Mouse (Mus musculus) v-Abl transformed pro-B cells (cell line): ENCODE data around the gene Nyap1.

Source experiments
- in situ Hi-C, 2 experiments: fragments of 400-800 bp; cut with MboI; formaldehyde crosslinking; loops; one replicate each; pipeline ENCODE4 v1.15.1; 2025; ENCODE audit not compliant: unreplicated experiment in 2 of 2

Gene Nyap1

DNA sequence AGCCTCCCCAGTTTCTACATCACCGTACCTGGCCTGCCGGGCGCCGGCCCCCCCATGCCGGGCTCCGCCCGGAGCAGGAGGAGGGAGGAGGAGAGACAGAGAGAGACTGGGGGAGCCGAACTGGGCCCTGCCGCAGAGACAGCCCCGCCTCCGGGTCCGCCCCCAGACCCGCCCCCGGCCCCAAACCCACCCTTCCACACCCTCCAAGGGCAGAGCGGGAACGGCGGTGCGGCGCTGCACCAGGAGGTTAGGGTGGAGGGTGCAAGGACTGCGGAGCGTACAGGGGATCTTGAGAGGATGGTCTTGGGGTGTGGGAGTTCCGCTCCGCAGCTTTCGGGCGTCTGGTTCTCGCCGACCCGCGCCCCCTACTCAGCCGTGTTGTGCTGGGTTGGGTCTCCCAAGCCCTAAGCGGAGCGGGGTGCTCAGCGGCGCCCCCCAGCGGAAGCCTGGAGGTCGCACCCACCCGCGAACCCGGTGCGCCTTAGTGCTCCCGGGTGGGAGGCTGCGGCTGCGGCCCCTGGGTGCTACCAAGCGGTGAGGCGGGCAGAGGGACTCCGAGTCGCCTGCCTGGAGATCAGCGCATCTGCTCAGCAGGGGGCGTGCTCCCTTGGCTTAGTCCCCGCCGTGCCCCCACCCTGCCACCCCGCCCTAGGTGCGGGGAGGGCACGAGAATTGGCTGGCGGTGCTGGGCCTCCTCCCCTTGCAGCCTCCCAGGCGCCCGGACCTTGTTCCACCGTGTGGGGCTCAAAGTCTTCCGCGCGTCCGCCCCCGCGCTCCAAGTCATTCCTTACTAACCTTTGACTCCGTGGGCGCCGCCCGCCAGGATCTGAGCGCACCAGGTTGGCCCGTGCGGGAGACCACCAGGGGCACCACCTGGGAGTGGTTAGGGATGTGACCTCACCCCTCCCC is at the start of gene Nyap1:
Gene Nyap1 (minus strand): TSS at position 585 of the 909 bp plus-strand sequence.
- in situ Hi-C loops = no loop called here

DNA sequence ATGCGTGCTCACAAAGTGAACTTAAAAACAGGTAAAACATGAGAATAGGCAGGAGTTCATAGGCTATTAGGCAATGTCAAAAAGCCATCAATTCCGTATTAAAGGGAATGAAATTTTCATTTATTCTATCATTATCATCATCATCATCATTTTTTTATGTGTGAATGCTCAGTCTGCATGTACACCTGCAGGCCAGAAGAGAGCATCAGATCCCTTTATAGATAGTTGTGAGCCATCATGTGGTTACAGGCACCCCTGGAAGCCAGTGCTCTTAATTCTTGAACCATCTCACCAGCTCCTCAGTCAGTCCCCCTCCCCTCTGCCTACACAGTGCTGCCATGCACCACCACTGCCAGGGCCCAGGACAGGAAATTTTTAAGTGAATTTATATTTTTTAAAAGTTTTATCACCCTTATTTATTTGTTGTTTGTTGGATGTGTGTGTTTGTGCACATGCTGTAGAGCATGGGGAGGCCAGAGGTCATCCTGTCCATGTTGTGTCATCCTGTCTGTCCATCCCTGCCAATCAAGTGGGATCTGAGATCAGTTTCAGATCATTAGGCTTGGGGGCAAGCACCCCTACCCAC is 47.6 kb upstream of the Nyap1 start:
- in situ Hi-C loops = loop anchor here (10.0 kb wide), 2 partner anchors 376 to 474 kb away; partner anchors contain the start of genes Cops6 (in 1 of the 2) and Trip6 (in 1 of the 2)

GRCm38 (mm10) chr5:137788171-137788570 is 46.8 kb upstream of the Nyap1 start:
- in situ Hi-C loops = loop anchor here (10.0 kb wide), 2 partner anchors 377 to 473 kb away; partner anchors contain the start of genes Cops6 (in 1 of the 2) and Trip6 (in 1 of the 2)

GRCm38 (mm10) chr5:137787151-137787928 is 45.9 kb upstream of the Nyap1 start, which contains the start of the genes Mepce and Zcwpw1:
Gene Mepce (minus strand): TSS chr5:137787655.
Gene Zcwpw1 (plus strand): TSS chr5:137787798.
- in situ Hi-C loops = loop anchor here (10.0 kb wide), 2 partner anchors 377 to 473 kb away; partner anchors contain the start of genes Cops6 (in 1 of the 2) and Trip6 (in 1 of the 2)

GRCm38 (mm10) chr5:137786109-137786942 is 44.9 kb upstream of the Nyap1 start:
- in situ Hi-C loops = loop anchor here (10.0 kb wide), 2 partner anchors 378 to 472 kb away; partner anchors contain the start of genes Cops6 (in 1 of the 2) and Trip6 (in 1 of the 2)

GRCm38 (mm10) chr5:137785164-137786031 is 44.0 kb upstream of the Nyap1 start:
- in situ Hi-C loops = loop anchor here (10.0 kb wide), 2 partner anchors 379 to 471 kb away; partner anchors contain the start of genes Cops6 (in 1 of the 2) and Trip6 (in 1 of the 2)

- in situ Hi-C loops = loop anchor here (10.0 kb wide), 2 partner anchors 380 to 470 kb away; partner anchors contain the start of genes Cops6 (in 1 of the 2) and Trip6 (in 1 of the 2)
Observed at GRCm38 (mm10) chr5:137784546-137784945, 43.1 kb upstream of the Nyap1 start.

DNA sequence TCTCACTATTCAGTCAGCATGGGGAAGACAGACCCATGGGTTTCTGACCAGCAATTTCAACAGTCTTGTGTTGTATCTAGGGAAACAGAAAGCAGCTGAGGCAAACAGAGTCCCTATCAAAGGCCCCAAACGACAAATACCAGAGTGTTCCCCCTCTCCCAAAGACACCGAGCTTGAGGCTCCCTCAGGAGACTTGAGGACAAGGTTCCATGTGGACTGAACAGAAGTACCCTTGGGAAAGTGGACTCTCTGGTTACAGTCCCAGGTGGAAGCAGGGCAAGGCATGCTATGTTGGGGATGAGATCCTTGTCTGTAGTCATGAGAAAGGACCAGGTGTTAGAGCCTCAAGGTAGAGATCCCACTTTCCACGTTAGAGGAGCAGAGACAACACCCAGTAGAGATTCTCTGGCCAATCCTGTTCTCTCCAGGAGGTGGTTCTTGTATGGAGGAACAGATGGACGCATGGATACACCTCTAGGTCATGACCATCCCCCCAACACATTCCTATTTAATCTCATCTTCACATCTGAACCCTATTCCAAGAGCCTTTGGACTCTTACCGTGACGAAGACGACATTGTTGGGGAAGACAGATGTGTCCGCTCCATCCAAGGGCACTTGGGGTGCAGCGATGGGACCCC is 42.6 kb upstream of the Nyap1 start:
- in situ Hi-C loops = loop anchor here (10.0 kb wide), 2 partner anchors 381 to 469 kb away; partner anchors contain the start of genes Cops6 (in 1 of the 2) and Trip6 (in 1 of the 2)

DNA sequence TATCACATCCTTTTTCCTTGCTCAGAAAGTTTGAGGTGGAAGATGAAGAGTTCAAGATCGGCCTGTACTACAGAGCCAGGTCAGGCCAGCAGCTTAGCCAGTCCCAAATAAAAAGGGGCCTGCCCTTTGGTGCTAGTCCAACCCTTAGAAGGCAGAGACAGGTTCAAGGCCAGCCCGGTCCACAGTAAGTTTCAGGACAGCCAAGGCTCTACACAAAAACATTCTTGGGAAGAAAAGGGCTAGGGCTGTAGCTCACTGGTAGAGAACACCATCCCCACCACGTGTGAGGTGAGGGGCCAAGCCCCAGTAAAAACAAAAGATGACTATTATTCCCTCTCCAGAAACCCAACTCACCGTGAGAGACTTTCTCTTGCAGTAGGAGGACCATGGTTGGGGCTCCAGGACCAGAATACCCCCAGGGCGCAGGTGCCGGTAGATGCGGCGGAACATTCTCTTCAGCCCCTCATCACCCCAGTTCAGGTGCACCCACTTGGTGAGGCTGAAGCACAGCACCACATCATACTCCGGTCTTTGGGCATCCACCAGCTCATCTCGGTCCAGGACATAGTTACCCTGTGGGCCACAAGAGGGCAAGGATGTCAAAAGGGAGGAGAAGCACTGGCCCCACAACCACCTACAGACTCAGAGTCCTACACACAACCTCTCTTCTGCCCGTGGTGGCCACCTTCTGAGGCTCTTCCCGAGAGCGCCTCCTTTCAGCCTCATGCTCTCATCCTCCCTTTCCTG is 41.5 kb upstream of the Nyap1 start:
- in situ Hi-C loops = loop anchor here (10.0 kb wide), 2 partner anchors 382 to 468 kb away; partner anchors contain the start of genes Cops6 (in 1 of the 2) and Trip6 (in 1 of the 2)

GRCm38 (mm10) chr5:137781661-137782060 is 40.3 kb upstream of the Nyap1 start:
- in situ Hi-C loops = loop anchor here (10.0 kb wide), 2 partner anchors 383 to 467 kb away; partner anchors contain the start of genes Cops6 (in 1 of the 2) and Trip6 (in 1 of the 2)

DNA sequence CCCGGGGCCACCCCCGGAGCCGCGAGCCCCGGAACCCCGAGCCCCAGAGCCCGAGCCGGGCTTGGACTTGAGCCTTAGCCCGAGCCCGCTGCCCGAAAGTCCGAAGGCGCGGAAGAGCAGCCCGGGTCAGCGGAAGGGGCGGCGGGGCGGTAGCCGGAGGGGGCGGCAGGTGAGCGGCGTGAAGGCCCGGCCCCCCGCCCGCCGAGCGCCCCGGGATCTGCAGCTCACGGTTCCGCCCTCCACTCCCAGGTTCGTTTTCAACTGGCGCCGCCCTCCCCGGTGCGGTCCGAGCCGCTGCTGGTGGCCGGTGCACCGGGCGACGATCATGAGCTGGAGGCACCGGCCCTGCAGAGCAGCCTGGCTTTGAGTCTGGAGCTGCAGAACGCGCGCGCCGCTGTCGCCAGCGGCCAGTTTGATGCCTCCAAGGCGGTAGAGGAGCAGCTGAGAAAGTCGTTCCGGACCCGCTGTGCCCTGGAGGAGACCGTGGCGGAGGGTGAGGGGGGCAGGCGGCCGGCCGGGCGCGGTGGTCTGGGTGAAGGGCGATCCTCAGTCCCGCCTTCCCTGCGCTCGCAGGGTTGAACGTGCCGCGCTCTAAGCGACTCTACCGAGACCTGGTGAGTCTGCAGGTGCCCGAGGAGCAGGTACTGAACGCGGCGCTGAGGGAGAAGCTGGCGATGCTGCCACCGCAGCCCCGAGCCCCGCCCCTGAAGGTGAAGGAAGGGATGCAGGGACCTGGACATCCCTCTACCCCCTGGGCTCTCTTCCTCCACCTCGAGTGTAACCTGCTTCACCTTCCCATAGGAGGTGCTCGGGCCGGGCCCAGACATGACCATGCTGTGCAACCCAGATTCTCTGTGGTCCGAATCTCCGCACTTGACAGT is 37.9 kb upstream of the Nyap1 start:
- in situ Hi-C loops = loop anchor here in 1 of 2 experiments (10.0 kb wide), 1 partner anchor 664 kb away; the partner anchor contains the start of gene Trim56

DNA sequence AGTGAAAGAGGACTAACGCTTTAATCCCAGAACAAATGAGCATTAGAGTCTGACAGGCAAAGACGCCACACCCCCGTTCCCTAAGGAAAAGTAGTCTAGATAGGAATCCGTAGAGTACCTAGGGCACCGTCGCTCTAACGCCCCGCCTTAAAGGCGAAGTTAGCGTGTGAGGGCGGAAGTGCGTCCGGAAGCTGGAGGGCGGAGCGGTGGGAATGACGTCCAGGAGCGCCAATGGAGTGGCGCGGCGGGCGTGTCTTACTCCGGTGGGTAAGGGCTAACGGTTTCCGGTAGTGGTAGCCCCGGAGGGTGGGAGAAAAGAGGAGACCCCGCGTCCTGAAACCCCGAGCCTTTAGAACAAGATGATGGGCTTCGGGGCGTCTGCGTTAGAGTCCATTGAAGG is 37.2 kb upstream of the Nyap1 start, which contains the start of gene Ppp1r35:
Gene Ppp1r35 (plus strand): TSS at position 215 of the 400 bp plus-strand sequence.
- in situ Hi-C loops = loop anchor here in 1 of 2 experiments (10.0 kb wide), 1 partner anchor 664 kb away; the partner anchor contains the start of gene Trim56

DNA sequence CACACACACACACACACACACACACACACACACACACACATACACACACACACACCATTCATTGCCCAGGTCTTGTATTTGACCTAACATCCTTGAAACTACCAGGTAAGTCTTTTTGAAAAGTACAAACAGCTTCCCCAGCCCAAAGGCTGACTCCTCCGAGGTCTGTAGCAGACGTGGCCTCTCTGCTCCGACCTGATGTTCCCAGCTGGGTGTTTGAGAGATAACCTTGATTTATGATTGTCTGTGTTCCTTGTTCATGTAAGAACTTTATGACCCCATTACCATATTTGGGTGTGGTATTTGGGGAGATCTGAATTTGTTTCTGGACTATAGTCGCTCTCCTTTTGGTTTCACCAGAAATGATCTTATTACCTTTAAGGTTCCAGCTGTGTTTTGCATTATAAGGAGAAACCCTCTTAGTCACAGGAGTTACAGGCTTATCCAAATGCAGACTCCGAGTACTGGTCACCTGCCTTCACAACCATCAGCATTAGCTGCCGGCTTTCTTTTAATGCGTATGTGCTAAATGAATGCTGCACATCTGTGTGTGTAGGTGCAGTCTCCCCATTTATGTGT is 35.9 kb upstream of the Nyap1 start:
- in situ Hi-C loops = loop anchor here in 1 of 2 experiments (10.0 kb wide), 1 partner anchor 663 kb away; the partner anchor contains the start of gene Trim56

GRCm38 (mm10) chr5:137776408-137776918 is 35.1 kb upstream of the Nyap1 start:
- in situ Hi-C loops = loop anchor here in 1 of 2 experiments (10.0 kb wide), 1 partner anchor 662 kb away; the partner anchor contains the start of gene Trim56
